8 mouse cellular contexts compared by ENCODE assay signal in the genomic region with DNA sequence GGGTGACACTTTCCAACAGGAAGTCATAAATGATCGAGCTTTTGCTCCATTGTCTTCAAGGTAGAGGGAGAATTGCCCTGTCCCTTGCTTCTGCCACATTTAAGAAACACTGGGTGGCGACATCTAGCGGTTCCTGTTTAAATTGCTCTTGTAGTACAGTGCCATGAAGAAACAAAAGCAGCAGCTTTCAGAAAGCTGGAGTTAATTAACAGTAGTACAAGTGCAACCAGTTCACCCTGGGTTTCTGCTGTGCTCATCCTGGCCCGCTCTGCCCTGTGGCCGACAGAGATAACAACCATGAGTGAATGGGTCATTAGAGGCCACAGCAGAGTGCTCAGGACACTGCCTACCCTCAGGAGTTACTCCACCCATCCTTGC.
DNase-seq lines count a peak whose midpoint lies in the region; ATAC-seq and TF ChIP-seq lines count a peak whose summit lies in the region.

No protein-coding gene starts in this region.

- peak; percentile 23 for TF ChIP-seq CTCF in C2C12 (IDR thresholded peaks at IDR 0.05; ENCODE audit: control insufficient read depth, insufficient read depth, insufficient read length)
- 0 out of 2 replicates have a peak, but pooled peaks have one; percentile 3 for TF ChIP-seq CTCF in embryonic fibroblast, embryonic 13.5 days (IDR thresholded peaks at IDR 0.05; ENCODE audit: borderline replicate concordance, insufficient read depth, low read length)

- H3K9me3 ChIP-seq in limb, embryonic 11.5 days (ENCODE audit: control insufficient read depth, low read length): no peaks in the 10 kb centered on the region
- H3K9me3 ChIP-seq in midbrain, embryonic 15.5 days: no peaks in the 10 kb centered on the region

- no peaks in the 10 kb centered on the region for H3K79me3 ChIP-seq in C2C12 (ENCODE audit: low read depth)

- TF ChIP-seq POLR2A in embryonic fibroblast, embryonic 13.5 days (IDR thresholded peaks at IDR 0.05; ENCODE audit: low read depth, low read length): no peak

- no peaks in the 10 kb centered on the region for H3K27me3 ChIP-seq in C2C12 (ENCODE audit: control insufficient read depth, insufficient read depth, insufficient read length)
- no peaks in the 10 kb centered on the region for H3K27me3 ChIP-seq in limb, embryonic 11.5 days (ENCODE audit: control insufficient read depth, insufficient read depth, low read length)
- no peaks in the 10 kb centered on the region for H3K27me3 ChIP-seq in midbrain, embryonic 15.5 days (replicated peaks)

- H3K9ac ChIP-seq in limb, embryonic 11.5 days (ENCODE audit: low read length): no peak overlapping the region
- no peak overlapping the region for H3K9ac ChIP-seq in midbrain, embryonic 15.5 days

- no peak overlapping the region for H3K4me3 ChIP-seq in C2C12 (ENCODE audit: insufficient read depth, poor library complexity, severe bottlenecking)
- H3K4me3 ChIP-seq in embryonic fibroblast, embryonic 13.5 days (ENCODE audit: insufficient read depth, low read length): no peak overlapping the region
- no peak overlapping the region for H3K4me3 ChIP-seq in limb, embryonic 11.5 days (ENCODE audit: low read depth, low read length)
- H3K4me3 ChIP-seq in midbrain, embryonic 15.5 days: no peak overlapping the region

- no peak overlapping the region for H3K4me2 ChIP-seq in limb, embryonic 11.5 days (ENCODE audit: low read depth, severe bottlenecking)
- peak overlapping the region; percentile 20; the same call in 1 of the 2 replicates for H3K4me2 ChIP-seq in midbrain, embryonic 15.5 days

- H3K4me1 ChIP-seq in embryonic fibroblast, embryonic 13.5 days (ENCODE audit: control insufficient read depth, insufficient read depth, low read length): peaks cover 3% of the 10 kb centered on the region
- peaks cover 10% of the 10 kb centered on the region for H3K4me1 ChIP-seq in limb, embryonic 11.5 days (ENCODE audit: control insufficient read depth, insufficient read depth, low read length)
- peaks cover 10% of the 10 kb centered on the region for H3K4me1 ChIP-seq in midbrain, embryonic 15.5 days

- no peaks in the 10 kb centered on the region for H3K79me2 ChIP-seq in C2C12 (ENCODE audit: control insufficient read depth, insufficient read depth)

- no peak overlapping the region for H3K27ac ChIP-seq in embryonic fibroblast, embryonic 13.5 days (ENCODE audit: insufficient read depth, low read length)
- H3K27ac ChIP-seq in limb, embryonic 11.5 days (replicated peaks; ENCODE audit: low read depth, low read length): no peak overlapping the region
- H3K27ac ChIP-seq in midbrain, embryonic 15.5 days: peak overlapping the region; percentile 72

- H3K36me3 ChIP-seq in C2C12 (ENCODE audit: control insufficient read depth, insufficient read depth): no peaks in the 10 kb centered on the region
- H3K36me3 ChIP-seq in limb, embryonic 11.5 days (ENCODE audit: control insufficient read depth, insufficient read depth, low read length): no peaks in the 10 kb centered on the region
- no peaks in the 10 kb centered on the region for H3K36me3 ChIP-seq in midbrain, embryonic 15.5 days (replicated peaks)

- 0% methylated on average over 5 of the region's 5 CpGs for WGBS in limb, embryonic 11.5 days
- 5% methylated on average over 5 of the region's 5 CpGs for WGBS in midbrain, embryonic 15.5 days

- ATAC-seq in limb, embryonic 11.5 days (ENCODE audit: insufficient number of reproducible peaks, low FRiP score, low TSS enrichment, low read depth): peak; percentile 66; the same call in 1 of the 2 replicates
- ATAC-seq in midbrain, embryonic 15.5 days (replicated peaks): peak; percentile 87

- H3ac ChIP-seq in C2C12 (ENCODE audit: control insufficient read depth, insufficient read length, low read depth): no peak overlapping the region

- DNase-seq in brain, adult 2 months (ENCODE audit: low read depth, low spot score): peak; percentile 97
- peak; percentile 76 to 87 for DNase-seq in heart, adult 9 months (ENCODE audit: low spot score in 2 of 2)
- DNase-seq in kidney, adult 8-10 months: peak; percentile 65 to 85
- peak; percentile 90 for DNase-seq in limb, embryonic 11.5 days (ENCODE audit: low spot score)
- DNase-seq in spleen, postnatal 36 days (ENCODE audit: low spot score in 2 of 2): peak; percentile 50 to 64

TF ChIP-seq in C2C12, 6 proteins besides CTCF, POLR2A, EP300 and RAD21:
- TF ChIP-seq USF1 (IDR thresholded peaks at IDR 0.05; ENCODE audit: low read depth) (no peak), CEBPB (IDR thresholded peaks at IDR 0.05; ENCODE audit: low read depth) (no peak), FOSL1 (IDR thresholded peaks at IDR 0.05; ENCODE audit: insufficient read depth, low read length, poor library complexity, severe bottlenecking) (no peak), MAX (IDR thresholded peaks at IDR 0.05) (no peak)
